Mouse (Mus musculus) embryo, embryonic 11.5 days (tissue): ENCODE results near the gene Rbm6.

Experiments used
- DNase-seq: peaks from one replicate; pipeline ENCODE4 v3.0.0-alpha.2; 2012; ENCODE audit warnings: low read depth, low spot score

The Rbm6 gene

GRCm38 (mm10) chr9:107880411-107880810 lies 7.4 kb upstream of the Rbm6 start:
- no peak for DNase-seq

GRCm38 (mm10) chr9:107872350-107873098 lies 513 bp downstream of the Rbm6 start:
- DNase-seq, result peak; percentile 89

GRCm38 (mm10) chr9:107866081-107866480 lies 7.0 kb downstream of the Rbm6 start:
- no peak for DNase-seq

- no peak for DNase-seq
These were observed 8.5 kb downstream of the Rbm6 start for GRCm38 (mm10) chr9:107864493-107864892.

GRCm38 (mm10) chr9:107858343-107858742 lies 14.7 kb downstream of the Rbm6 start:
- DNase-seq, result no peak

GRCm38 (mm10) chr9:107848922-107849321 lies 24.1 kb downstream of the Rbm6 start:
- DNase-seq, result no peak

GRCm38 (mm10) chr9:107842709-107843108 lies 30.3 kb downstream of the Rbm6 start:
- no peak for DNase-seq

GRCm38 (mm10) chr9:107838869-107839268 lies 34.2 kb downstream of the Rbm6 start:
- DNase-seq, result no peak

GRCm38 (mm10) chr9:107833826-107834225 lies 39.2 kb downstream of the Rbm6 start:
- no peak for DNase-seq

- no peak for DNase-seq
These were observed 41.3 kb downstream of the Rbm6 start for GRCm38 (mm10) chr9:107831765-107832164.

- no peak for DNase-seq
These were observed 60.9 kb downstream of the Rbm6 start for GRCm38 (mm10) chr9:107812132-107812531.

GRCm38 (mm10) chr9:107810985-107811384 lies 62.1 kb downstream of the Rbm6 start:
- no peak for DNase-seq

GRCm38 (mm10) chr9:107791714-107792113 lies 81.3 kb downstream of the Rbm6 start:
- no peak for DNase-seq

- no peak for DNase-seq
These were observed 90.4 kb downstream of the Rbm6 start for GRCm38 (mm10) chr9:107782536-107783203.

GRCm38 (mm10) chr9:107776809-107777208 lies 96.2 kb downstream of the Rbm6 start:
- DNase-seq, result no peak

GRCm38 (mm10) chr9:107774411-107774810 lies 98.6 kb downstream of the Rbm6 start:
- DNase-seq, result no peak

GRCm38 (mm10) chr9:107771782-107772181 lies 101.3 kb downstream of the Rbm6 start:
- DNase-seq, result no peak

- DNase-seq, result peak; percentile 86
These were observed 102.4 kb downstream of the Rbm6 start, which contains the start of gene Rbm5 for GRCm38 (mm10) chr9:107770374-107771290. Rbm5 (minus strand) TSS chr9:107770996.

GRCm38 (mm10) chr9:107770037-107770373 lies 103.0 kb downstream of the Rbm6 start:
- DNase-seq, result no peak

GRCm38 (mm10) chr9:107769445-107770000 lies 103.5 kb downstream of the Rbm6 start:
- no peak for DNase-seq

- DNase-seq, result no peak
These were observed 104.2 kb downstream of the Rbm6 start for GRCm38 (mm10) chr9:107768851-107769250.

GRCm38 (mm10) chr9:107759593-107759992 lies 113.4 kb downstream of the Rbm6 start:
- no peak for DNase-seq
